Mouse (Mus musculus) brain, embryonic 14.5 days (tissue): Measurements from ENCODE around the gene Baz2a.

Experiments used
- CTCF ChIP-seq: fragments of 200-500 bp; IDR thresholded peaks from 2 replicates; pipeline ENCODE4 v1.5.1; 2012; ENCODE audit warnings: inconsistent platforms, mild to moderate bottlenecking, moderate library complexity, borderline replicate concordance; ENCODE audit not compliant: insufficient read depth, insufficient read length; ENCODE audit errors: extremely low read depth
- POLR2A ChIP-seq: fragments of 200-500 bp; IDR thresholded peaks from 2 replicates; pipeline ENCODE4 v1.6.1; 2012; ENCODE audit warnings: mild to moderate bottlenecking, inconsistent platforms, borderline replicate concordance; ENCODE audit not compliant: poor library complexity, insufficient read depth, insufficient read length, severe bottlenecking; ENCODE audit errors: extremely low read depth

GRCm38 (mm10) chr10:128093496-128094294, 2.3 kb downstream of the Baz2a start:
- no peak for TF ChIP-seq POLR2A
- TF ChIP-seq CTCF: no peak
